Mouse (Mus musculus) retina, embryonic 14.5 days (tissue): Measurements from ENCODE around the gene Cdk5r1.

ENCODE experiments used
- DNase-seq: peaks from one replicate; pipeline ENCODE4 v3.0.0-alpha.2; 2015; ENCODE audit warnings: low spot score

Gene Cdk5r1

DNA sequence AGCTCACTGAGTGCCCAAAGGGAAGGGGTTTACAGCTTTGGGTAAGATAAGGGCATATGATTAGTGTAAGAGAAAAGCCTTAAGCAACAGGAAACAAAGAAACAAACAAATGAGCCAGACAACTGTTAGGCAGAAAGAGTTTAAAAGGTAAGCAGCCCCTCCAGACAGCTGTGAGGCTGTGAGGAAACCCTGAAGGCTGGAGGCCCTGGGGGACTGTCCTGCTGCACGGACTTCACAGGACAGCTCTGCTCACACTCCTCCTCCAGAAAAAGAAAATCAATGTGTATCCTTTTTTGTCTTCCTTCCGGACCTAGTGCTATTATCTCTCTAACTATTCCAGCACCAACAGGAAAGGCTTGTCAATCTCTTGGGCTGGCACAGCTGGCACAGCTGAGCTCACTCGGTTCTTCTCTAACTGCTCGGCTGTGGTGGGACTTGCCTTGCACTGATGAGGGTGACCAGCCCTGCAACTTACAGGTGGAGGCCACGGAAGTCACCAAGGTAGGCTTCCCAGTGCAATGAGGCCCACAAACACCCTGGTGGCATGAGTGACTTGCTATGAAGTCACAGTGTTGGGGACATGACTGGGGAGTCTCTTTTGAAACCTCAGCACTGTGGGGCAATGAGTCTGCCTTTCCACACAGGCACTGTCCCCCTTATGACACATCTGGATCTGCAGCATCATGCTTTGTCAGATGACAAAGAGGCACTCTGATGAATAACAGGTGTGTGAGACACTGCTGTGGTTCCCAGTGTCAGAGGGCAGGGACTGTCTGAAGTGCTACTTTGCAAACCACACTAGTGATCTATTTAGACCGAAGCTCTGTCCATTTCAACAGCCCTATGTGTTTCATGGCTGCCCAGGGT, 27.9 kb downstream of the Cdk5r1 start:
- DNase-seq: no peak

DNA sequence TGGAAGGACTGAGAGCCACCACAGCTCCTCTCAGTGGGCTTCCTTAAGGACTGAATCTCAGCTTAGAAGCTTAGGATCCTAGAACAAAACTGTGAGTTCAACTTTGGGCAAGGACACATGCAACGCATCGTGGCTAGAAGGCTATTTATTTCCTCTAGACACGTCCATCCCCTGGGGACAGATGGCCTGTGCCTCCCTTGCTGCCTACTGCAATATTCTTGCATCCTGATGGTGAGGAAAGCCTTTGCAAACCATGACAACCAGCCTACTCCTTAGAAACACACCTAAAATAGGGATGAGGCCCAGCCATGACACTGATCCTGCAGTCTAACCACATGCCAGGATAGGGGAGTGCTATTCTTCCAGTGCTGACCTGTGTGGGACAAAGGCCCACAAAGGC, 28.8 kb downstream of the Cdk5r1 start:
- no peak for DNase-seq

DNA sequence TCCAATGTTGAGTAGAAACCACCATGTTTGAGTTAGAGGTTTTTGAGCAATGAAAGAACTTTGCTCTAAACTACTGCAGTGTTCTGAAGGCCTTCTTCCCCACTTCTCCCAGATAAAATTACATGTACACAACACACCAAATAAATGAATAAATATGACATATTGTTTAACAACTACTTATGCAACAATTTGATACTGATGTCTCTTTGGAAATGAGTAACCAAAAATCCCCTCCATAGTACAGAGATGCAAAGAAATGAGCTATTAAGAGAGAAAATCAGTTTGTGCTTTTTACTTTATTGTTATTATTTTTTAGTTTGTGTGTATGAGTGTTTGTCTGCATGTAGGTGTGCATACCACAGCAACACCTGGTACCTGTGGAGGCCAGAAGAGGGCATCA, 29.7 kb downstream of the Cdk5r1 start:
- no peak for DNase-seq

DNA sequence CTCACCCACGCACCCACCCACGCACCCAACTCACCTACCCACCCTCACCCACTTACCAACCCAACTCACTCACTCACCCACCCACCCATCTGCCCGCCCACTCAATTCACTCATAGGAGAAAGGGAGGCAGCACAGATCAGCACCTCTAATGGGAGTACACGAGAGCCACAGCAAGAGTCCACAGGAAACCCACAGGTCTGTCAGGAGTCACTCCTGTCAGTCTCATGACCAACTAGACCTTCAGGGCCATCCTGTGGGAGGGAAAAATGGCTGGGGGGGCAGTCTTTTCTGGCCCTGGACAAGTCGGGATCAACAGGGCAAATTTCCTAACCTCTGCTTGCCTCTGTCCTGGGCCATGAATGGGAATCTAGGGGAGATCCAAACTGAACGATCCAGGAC, 31.0 kb downstream of the Cdk5r1 start:
- no peak for DNase-seq

DNA sequence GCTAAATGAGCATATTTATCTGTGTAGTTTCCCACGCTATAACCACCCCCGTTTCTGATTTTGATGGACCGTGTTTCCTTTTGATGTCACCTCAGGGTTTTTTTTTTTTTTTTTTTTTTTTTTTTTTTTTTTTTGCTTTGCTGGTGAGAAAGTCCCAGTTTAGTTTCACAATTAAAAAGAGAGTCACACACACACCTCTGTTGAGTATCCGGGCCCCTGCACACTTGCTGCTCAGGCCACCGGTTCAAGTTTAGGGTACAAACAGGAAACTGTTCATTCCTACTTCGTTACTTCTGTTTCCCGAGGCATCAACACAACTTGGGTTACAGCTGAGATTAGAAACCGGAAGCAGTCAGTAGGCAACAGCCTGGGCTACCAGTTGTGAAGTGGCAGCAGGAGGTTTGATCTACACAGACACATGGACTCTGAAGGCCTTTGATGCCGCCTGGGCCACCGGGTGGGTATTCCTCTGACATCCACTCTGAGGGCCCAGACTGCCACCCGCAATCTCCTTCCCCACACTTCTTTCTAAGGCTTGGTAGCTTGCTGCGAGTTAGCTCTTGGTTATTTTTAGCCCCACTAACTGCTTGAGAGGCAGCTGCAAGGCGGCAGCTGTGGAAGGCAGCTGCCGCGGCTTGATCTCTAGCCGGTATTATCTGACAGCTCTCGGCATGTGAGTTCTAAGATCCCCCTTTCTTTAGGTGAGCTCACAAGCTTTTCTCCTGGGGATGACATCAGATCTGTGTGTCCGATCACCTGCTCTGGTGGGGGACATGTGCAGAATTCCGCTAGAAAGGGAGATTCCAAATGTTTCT, 31.7 kb downstream of the Cdk5r1 start:
- peak; percentile 49 for DNase-seq

DNA sequence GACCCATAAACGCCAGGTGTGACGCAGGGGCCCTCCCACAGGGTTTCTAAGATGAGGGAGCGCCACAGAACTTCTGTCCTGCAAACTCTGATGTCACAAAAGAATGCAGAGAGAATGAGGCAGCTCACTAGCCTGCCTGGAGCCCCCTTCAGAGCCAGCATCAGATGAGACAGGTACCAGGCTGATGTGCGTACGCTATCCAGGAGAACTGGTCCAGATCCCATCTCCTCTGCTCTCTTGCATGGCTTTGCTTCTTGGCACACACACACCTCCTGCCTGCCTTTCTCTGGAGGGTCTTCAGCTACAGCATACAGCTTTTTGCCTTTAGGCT, 32.3 kb downstream of the Cdk5r1 start:
- DNase-seq: no peak

DNA sequence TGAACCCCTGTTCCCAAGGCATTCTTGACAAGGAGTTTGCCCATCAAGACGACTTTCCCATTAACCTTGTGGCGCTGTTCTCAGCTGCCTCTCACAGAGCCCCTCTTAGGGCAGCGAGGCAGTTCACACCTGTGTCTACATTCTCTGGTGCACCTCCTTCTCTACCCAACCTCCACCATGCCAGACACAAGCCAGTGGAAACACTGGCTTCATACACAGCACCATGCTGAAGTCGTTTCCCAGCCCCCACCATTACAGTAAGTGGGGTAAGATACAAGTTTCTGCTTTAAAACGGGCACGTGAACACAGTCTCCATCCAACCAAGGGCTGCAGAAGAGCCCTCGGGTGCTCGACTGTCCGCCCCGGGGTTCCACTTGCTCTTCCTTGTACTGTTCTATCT, 33.3 kb downstream of the Cdk5r1 start:
- no peak for DNase-seq

DNA sequence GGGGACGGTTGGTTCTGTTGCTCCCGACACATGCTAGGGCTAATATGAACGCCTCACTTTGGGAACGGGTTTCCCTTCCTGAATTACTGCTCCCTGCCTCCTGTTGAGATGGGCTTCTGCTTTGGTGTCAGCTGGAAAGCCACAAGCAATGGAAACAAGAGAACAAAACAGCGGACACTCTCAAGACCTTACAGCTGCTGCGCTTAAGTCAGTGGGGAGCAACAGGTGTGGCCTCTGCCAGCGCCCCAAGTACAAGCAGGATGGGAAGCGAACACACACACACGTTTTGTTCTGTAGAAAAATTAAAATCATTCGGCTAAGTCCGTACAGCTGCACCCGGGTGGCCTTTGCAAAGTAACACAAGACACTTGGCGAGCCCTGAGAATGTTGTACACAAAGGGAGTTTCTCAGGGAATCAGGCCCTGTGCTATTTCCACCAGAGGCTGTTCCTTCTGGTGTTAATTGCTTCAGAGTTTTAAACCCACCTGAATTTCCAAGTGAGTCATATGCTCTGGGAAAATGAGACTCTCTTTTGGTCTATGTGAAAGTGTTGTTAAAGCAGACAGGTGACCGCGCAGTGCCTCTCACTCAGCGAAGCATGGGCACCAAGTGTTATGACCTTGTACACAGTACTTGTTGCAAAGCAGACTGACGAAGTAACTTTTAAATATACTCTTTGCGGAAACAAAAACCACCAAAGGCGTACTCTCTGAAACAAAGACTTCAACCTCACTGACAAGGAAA, 35.7 kb downstream of the Cdk5r1 start:
- no peak for DNase-seq

DNA sequence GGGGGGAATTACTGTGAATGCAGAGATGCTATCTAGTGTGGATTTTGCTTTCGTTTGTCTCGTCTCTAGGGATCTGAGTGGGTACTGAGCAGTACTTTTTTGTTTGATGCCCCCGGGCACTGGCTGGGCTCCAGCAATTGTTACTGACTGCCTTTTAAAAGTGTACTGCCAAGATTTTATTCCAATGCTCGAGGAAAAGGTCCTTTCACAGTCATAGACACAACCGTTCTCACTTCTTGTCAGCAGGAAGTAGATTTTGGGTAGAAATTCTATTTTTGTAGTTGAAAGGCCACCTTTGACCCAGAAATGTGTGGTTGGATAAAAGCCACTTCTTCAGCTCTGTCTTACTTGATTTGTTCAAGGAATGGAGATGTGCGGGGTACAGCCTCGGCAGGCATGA, 37.0 kb downstream of the Cdk5r1 start:
- DNase-seq: no peak

DNA sequence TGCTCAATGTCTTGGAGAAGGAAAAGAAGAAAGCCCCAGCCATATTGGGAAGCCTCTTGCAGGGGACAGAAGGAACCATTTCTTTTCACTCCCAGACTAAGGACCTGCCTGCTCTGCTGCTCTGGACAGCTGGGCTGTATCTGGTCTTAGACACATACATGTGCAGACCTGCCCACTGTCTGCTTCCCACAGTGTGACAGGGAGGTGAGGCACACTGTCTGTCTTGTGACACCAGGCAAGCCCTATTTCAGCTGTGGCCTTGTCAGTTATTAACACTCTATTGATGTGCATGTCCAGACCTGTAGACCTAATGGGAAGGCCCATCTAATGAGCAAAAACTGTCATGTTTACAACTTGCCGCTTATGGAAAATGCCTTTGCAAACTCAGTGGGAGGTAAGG, 38.5 kb downstream of the Cdk5r1 start:
- DNase-seq: peak; percentile 53

DNA sequence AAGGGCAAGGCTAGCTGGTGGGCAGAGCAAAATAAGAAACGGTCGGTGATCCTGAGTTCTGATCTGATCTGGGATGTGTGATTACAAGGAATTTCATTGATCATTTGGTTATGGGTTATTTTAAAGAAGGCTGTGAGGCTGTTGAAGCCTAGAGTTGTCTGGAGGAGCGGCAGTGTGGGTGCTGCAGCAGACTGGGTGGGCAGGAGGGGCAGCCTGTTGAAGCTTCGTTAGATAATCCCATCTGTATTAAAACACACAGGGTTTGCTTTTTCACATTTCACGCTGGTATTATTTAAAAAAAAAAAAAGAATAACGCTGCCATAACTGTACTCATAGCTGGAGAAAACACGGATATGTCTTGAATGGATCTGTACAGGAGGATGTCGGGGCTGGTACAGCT, 39.1 kb downstream of the Cdk5r1 start:
- DNase-seq: no peak

DNA sequence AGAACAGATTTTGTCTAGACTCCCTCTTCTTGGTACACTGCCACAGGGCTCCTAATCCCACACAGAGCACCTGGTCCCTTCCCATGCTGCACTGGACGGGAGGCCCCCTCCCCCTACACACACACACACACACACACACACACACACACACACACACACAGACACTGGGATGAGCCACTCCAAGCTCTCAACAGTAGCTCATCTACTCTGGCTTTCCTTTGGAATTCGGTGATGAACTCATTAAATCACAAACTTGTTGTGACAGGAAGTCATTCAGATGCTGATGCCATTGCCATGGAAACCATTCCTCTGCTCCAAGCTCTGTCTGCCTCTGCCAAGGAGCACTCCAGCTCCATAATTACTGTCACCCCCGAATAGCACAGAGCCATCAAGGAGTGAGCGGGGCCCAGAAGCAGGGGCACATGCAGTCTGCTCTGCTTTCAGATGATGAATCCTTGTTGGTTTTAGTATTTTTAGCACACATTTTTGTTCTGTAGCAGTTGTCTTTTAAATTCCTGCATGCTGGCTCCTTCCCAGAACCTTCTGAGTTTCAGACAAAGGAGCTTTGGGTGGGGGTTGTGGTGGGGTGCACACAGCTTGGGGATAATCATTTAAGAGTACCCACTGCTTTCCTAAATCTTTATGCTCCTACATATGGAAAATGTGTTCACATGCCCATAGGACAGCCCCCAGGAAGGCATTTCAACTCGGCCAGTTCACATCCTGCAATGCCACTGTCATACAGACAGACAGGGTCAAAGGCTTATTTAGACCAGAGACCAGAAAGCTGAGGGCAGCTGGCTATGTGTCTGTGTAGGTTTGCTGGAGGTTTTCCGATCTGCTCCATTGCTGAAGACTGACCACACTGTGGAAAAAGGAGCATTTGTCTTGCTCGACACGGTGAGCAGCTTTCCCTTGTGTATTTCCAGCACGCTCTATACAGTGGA, 41.9 kb downstream of the Cdk5r1 start:
- peak; percentile 94 for DNase-seq

DNA sequence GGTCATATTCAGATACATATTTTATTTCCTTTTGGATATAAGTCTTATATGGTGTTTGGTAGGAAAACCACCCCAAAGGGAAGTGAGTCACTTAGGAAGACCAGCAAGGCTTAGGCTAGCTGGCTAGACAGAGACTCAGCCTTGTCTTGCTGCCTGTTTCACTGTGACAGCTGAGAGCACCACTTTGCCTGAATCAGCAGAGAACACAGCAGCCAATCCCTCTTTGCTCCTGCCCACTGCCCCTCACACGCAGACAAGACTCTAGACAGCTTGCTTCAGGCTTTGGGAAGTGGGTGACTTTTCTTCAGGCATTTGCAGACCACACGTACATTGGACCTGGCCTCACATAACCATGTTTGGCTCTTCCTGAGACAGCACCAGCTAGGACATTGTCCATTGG, 44.3 kb downstream of the Cdk5r1 start:
- DNase-seq: no peak

DNA sequence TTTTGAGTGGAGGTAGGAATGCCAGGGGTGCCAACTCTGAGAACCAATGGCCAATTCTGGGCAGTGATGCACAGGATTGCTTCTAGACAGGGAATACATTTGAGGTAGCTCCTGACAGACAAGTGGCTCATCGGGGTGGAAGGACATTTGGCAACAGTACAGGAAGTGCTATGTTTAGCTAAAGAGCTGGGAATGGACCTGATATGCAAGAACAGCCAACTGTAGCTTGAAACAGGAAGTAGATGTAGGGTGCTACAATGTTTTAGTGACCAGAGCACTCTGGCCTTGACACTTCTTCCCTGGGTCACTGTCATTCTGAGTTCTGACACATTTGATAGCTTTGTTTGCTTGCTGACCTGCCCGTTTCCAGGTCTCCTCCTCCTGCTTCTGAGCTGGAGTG, 46.0 kb downstream of the Cdk5r1 start:
- DNase-seq: no peak

DNA sequence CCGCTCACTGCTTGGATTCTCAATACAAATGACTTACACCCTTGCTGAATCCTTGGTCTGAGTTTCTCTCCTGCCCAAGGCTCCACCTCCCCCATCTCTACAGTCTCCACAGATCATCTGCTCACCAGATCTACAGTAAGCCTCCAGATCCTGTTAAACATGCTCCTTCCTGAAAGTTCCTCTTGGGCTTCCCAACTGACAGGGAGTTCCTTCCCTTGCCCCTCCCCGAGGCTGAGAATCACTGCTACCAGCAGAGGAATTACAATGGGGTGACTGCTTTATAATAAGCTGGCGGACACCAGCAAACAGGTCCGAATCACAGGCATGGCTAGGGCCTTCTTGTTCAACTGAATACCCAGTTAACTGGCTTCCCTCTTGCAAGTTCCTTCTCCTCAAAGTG, 46.6 kb downstream of the Cdk5r1 start:
- no peak for DNase-seq

DNA sequence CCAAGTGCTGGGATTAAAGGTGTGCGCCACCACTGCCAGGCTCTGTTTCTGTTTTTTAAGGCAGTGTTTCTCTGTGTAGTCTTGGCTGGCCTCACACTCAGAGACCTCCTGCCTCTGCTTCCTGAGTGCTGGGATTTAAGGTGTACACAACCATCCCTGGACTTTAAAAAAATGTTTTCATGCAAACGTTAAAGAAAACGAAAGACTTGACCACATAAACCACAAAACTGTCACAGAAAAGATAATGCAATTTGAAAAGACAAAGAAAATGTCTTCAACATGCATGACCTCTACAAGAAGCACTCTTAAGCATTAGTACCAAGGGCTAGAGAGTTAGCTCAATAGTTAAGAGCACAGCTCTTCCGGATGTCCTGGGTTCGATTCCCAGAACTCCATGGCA, 47.4 kb downstream of the Cdk5r1 start:
- DNase-seq: no peak

DNA sequence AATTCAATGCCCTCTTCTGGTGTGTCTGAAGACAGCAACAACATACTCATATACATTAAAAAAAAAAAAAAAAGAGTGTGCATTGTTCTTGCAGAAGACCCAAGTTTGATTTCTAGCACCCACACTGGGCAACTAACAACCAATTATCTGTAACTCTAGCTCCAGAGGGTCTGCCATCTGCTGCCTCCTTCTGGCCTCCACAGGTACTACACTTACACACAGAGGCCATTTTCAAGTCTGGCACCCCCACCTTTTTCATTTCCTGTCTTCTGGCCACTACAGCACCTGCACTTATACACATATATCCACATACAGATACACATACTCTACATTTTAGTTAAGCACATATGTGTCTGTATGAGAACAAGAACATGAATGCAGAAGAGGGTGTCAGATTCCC, 50.9 kb downstream of the Cdk5r1 start:
- DNase-seq: no peak

DNA sequence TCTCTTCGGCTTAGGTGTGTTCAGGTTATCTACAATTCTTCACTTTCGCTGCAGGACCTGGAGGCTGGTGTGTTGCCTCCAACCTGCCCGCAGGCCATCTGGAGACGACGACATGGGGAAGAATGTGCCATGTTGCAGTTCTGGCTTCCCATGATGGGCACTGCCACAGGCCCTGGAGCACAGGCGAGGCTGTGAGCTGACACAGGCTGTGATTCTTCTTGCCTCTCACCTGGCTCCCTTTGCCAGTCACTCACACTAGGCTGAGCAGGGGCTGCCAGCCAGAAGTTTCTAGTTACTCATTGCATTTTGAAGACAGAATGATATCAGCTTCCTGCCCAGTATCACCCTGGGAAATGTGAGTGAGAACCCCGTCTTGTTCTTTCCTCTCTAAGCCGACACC, 52.3 kb downstream of the Cdk5r1 start:
- no peak for DNase-seq
